Mouse (Mus musculus): Measurements from ENCODE around the gene Dgat2. TPM values are rescaled to one million over a fixed set of nuclear protein-coding genes. Genes with fewer than 3 reads are reported as not detected.
A peak's percentile ranks its signal among the peaks of the same experiment; 100 is the strongest.

The Dgat2 gene
- polyA plus RNA-seq (2015; fragmentation: Nextera tagmentation; extraction: Ambion mirVana) = 41.6 and 43.4 TPM in 2 replicates

- Histone ChIP-seq H3K27ac (ENCODE audit: low read length) (peak within 1 kb of the TSS; percentile 78), H3K27me3 (ENCODE audit: insufficient read depth, low read length) (no peaks in the 10 kb centered on the region), H3K4me1 (ENCODE audit: insufficient read depth, low read length) (peaks cover 10% of the 10 kb centered on the region), H3K4me3 (ENCODE audit: low read length) (peak within 1 kb of the TSS; percentile 70), H3K9me3 (ENCODE audit: low read length) (no peaks in the 10 kb centered on the region), H3K36me3 (ENCODE audit: insufficient read depth, low read length) (no peaks in the 10 kb centered on the region), H3K4me2 (replicated peaks; ENCODE audit: low read depth, low read length) (peak within 1 kb of the TSS; percentile 93), H3K9ac (replicated peaks; ENCODE audit: low read length) (peak within 1 kb of the TSS; percentile 85)
- ATAC-seq (ENCODE audit: low FRiP score, low TSS enrichment) = peak; percentile 95
- WGBS = under 1% methylated on average over 63 of the region's 63 CpGs
Observed at GRCm38 (mm10) chr7:99182432-99183172, at the start of gene Dgat2. TSS of gene Dgat2 (minus strand) at chr7:99182719.

- H3K4me1 ChIP-seq (ENCODE audit: insufficient read depth, low read length) = no peaks in the 10 kb centered on the region
- no peak overlapping the region for H3K4me3 ChIP-seq (ENCODE audit: low read length)
- no peak overlapping the region for H3K9ac ChIP-seq (replicated peaks; ENCODE audit: low read length)
- no peaks in the 10 kb centered on the region for H3K27me3 ChIP-seq (ENCODE audit: insufficient read depth, low read length)
- H3K36me3 ChIP-seq (ENCODE audit: insufficient read depth, low read length) = no peaks in the 10 kb centered on the region
- ATAC-seq (ENCODE audit: low FRiP score, low TSS enrichment) = peak; percentile 79
- 63% methylated on average over 7 of the region's 7 CpGs for WGBS
- no peak overlapping the region; the same call in 1 of the 2 replicates for H3K27ac ChIP-seq (ENCODE audit: low read length)
- H3K4me2 ChIP-seq (replicated peaks; ENCODE audit: low read depth, low read length) = no peak overlapping the region
- no peaks in the 10 kb centered on the region for H3K9me3 ChIP-seq (ENCODE audit: low read length)
Observed at GRCm38 (mm10) chr7:99230061-99230747, 47.7 kb upstream of the Dgat2 start.

- no peaks in the 10 kb centered on the region for H3K9me3 ChIP-seq (ENCODE audit: low read length)
- H3K36me3 ChIP-seq (ENCODE audit: insufficient read depth, low read length) = no peaks in the 10 kb centered on the region
- no peaks in the 10 kb centered on the region for H3K4me1 ChIP-seq (ENCODE audit: insufficient read depth, low read length)
- H3K4me3 ChIP-seq (ENCODE audit: low read length) = no peak overlapping the region
- H3K4me2 ChIP-seq (replicated peaks; ENCODE audit: low read depth, low read length) = no peak overlapping the region
- no peak overlapping the region for H3K9ac ChIP-seq (replicated peaks; ENCODE audit: low read length)
- 13% methylated on average over 2 of the region's 2 CpGs for WGBS
- no peaks in the 10 kb centered on the region for H3K27me3 ChIP-seq (ENCODE audit: insufficient read depth, low read length)
- H3K27ac ChIP-seq (ENCODE audit: low read length) = no peak overlapping the region
- 0 out of 2 replicates have a peak, but pooled peaks have one; percentile 50 for ATAC-seq (ENCODE audit: low FRiP score, low TSS enrichment)
Observed at GRCm38 (mm10) chr7:99229411-99229810, 46.9 kb upstream of the Dgat2 start.

- no peaks in the 10 kb centered on the region for H3K27me3 ChIP-seq (ENCODE audit: insufficient read depth, low read length)
- H3K27ac ChIP-seq (ENCODE audit: low read length) = no peak overlapping the region
- 75% methylated on average over 8 of the region's 8 CpGs for WGBS
- no peak overlapping the region for H3K4me3 ChIP-seq (ENCODE audit: low read length)
- no peaks in the 10 kb centered on the region for H3K9me3 ChIP-seq (ENCODE audit: low read length)
- no peaks in the 10 kb centered on the region for H3K4me1 ChIP-seq (ENCODE audit: insufficient read depth, low read length)
- no peaks in the 10 kb centered on the region for H3K36me3 ChIP-seq (ENCODE audit: insufficient read depth, low read length)
- no peak for ATAC-seq (ENCODE audit: low FRiP score, low TSS enrichment)
- H3K4me2 ChIP-seq (replicated peaks; ENCODE audit: low read depth, low read length) = no peak overlapping the region
- H3K9ac ChIP-seq (replicated peaks; ENCODE audit: low read length) = no peak overlapping the region
Observed at GRCm38 (mm10) chr7:99228825-99229224, 46.3 kb upstream of the Dgat2 start.

- H3K36me3 ChIP-seq (ENCODE audit: insufficient read depth, low read length) = no peaks in the 10 kb centered on the region
- H3K4me3 ChIP-seq (ENCODE audit: low read length) = no peak overlapping the region
- H3K9me3 ChIP-seq (ENCODE audit: low read length) = no peaks in the 10 kb centered on the region
- WGBS = 93% methylated on average over 4 of the region's 4 CpGs
- no peak overlapping the region for H3K4me2 ChIP-seq (replicated peaks; ENCODE audit: low read depth, low read length)
- H3K4me1 ChIP-seq (ENCODE audit: insufficient read depth, low read length) = no peaks in the 10 kb centered on the region
- ATAC-seq (ENCODE audit: low FRiP score, low TSS enrichment) = no peak
- no peaks in the 10 kb centered on the region for H3K27me3 ChIP-seq (ENCODE audit: insufficient read depth, low read length)
- no peak overlapping the region for H3K27ac ChIP-seq (ENCODE audit: low read length)
- H3K9ac ChIP-seq (replicated peaks; ENCODE audit: low read length) = no peak overlapping the region
Observed at GRCm38 (mm10) chr7:99227267-99227666, 44.7 kb upstream of the Dgat2 start.

- Histone ChIP-seq H3K27me3 (ENCODE audit: insufficient read depth, low read length) (no peaks in the 10 kb centered on the region), H3K36me3 (ENCODE audit: insufficient read depth, low read length) (no peaks in the 10 kb centered on the region), H3K9me3 (ENCODE audit: low read length) (no peaks in the 10 kb centered on the region), H3K4me2 (replicated peaks; ENCODE audit: low read depth, low read length) (no peak overlapping the region), H3K4me1 (ENCODE audit: insufficient read depth, low read length) (no peaks in the 10 kb centered on the region), H3K4me3 (ENCODE audit: low read length) (no peak overlapping the region), H3K9ac (replicated peaks; ENCODE audit: low read length) (no peak overlapping the region), H3K27ac (ENCODE audit: low read length) (no peak overlapping the region)
- 85% methylated on average over 10 of the region's 10 CpGs for WGBS
- ATAC-seq (ENCODE audit: low FRiP score, low TSS enrichment) = no peak
Observed at GRCm38 (mm10) chr7:99226662-99227061, 44.1 kb upstream of the Dgat2 start.

GRCm38 (mm10) chr7:99225421-99225820 lies 42.9 kb upstream of the Dgat2 start:
- ATAC-seq (ENCODE audit: low FRiP score, low TSS enrichment) = no peak
- Histone ChIP-seq H3K4me1 (ENCODE audit: insufficient read depth, low read length) (no peaks in the 10 kb centered on the region), H3K4me3 (ENCODE audit: low read length) (no peak overlapping the region), H3K27ac (ENCODE audit: low read length) (no peak overlapping the region), H3K9me3 (ENCODE audit: low read length) (no peaks in the 10 kb centered on the region), H3K36me3 (ENCODE audit: insufficient read depth, low read length) (no peaks in the 10 kb centered on the region), H3K9ac (replicated peaks; ENCODE audit: low read length) (no peak overlapping the region), H3K27me3 (ENCODE audit: insufficient read depth, low read length) (no peaks in the 10 kb centered on the region), H3K4me2 (replicated peaks; ENCODE audit: low read depth, low read length) (no peak overlapping the region)
- WGBS = 73% methylated on average over 6 of the region's 6 CpGs

- Histone ChIP-seq H3K27me3 (ENCODE audit: insufficient read depth, low read length) (no peaks in the 10 kb centered on the region), H3K4me3 (ENCODE audit: low read length) (no peak overlapping the region), H3K9me3 (ENCODE audit: low read length) (no peaks in the 10 kb centered on the region), H3K9ac (replicated peaks; ENCODE audit: low read length) (no peak overlapping the region), H3K4me1 (ENCODE audit: insufficient read depth, low read length) (no peaks in the 10 kb centered on the region), H3K4me2 (replicated peaks; ENCODE audit: low read depth, low read length) (no peak overlapping the region), H3K27ac (ENCODE audit: low read length) (peak overlapping the region; percentile 51), H3K36me3 (ENCODE audit: insufficient read depth, low read length) (no peaks in the 10 kb centered on the region)
- 40% methylated on average over 1 of the region's 1 CpGs for WGBS
- peak; percentile 87 for ATAC-seq (ENCODE audit: low FRiP score, low TSS enrichment)
Observed at GRCm38 (mm10) chr7:99224648-99225190, 42.2 kb upstream of the Dgat2 start.

- Histone ChIP-seq H3K9ac (replicated peaks; ENCODE audit: low read length) (no peak overlapping the region), H3K4me2 (replicated peaks; ENCODE audit: low read depth, low read length) (no peak overlapping the region), H3K27ac (ENCODE audit: low read length) (peak overlapping the region; percentile 1; the same call in 1 of the 2 replicates), H3K9me3 (ENCODE audit: low read length) (no peaks in the 10 kb centered on the region), H3K4me1 (ENCODE audit: insufficient read depth, low read length) (no peaks in the 10 kb centered on the region), H3K36me3 (ENCODE audit: insufficient read depth, low read length) (no peaks in the 10 kb centered on the region), H3K27me3 (ENCODE audit: insufficient read depth, low read length) (no peaks in the 10 kb centered on the region), H3K4me3 (ENCODE audit: low read length) (no peak overlapping the region)
- no peak for ATAC-seq (ENCODE audit: low FRiP score, low TSS enrichment)
- 69% methylated on average over 7 of the region's 7 CpGs for WGBS
Observed at GRCm38 (mm10) chr7:99224225-99224624, 41.7 kb upstream of the Dgat2 start.

All from kidney, embryonic 16.5 days (tissue).